Mouse (Mus musculus) CH12.LX (cell line): Measurements from ENCODE around the gene Zfp523. TPM values are rescaled to one million over a fixed set of nuclear protein-coding genes. Genes with fewer than 3 reads are reported as not detected.

Experiments used
- DNase-seq: peaks from one replicate; pipeline ENCODE4 v3.0.0-alpha.2; 2013; ENCODE audit errors: extremely low read depth
- H3K27ac ChIP-seq: 2 replicates; pipeline ENCODE4 v1.5.1; 2012; ENCODE audit warnings: low read depth, mild to moderate bottlenecking, control low read depth, moderate library complexity; ENCODE audit not compliant: insufficient read depth
- H3K27me3 ChIP-seq: replicated peaks from 2 replicates; pipeline ENCODE3; 2012; ENCODE audit warnings: inconsistent platforms
- H3K36me3 ChIP-seq, 2 experiments: replicated peaks in 1 of 2; 2 replicates each; pipeline versions ENCODE3 to v1.6.1; 2012; ENCODE audit warnings: inconsistent platforms in 1 of 2, low read length in 1 of 2, mild to moderate bottlenecking in 1 of 2, mixed read lengths in 1 of 2, moderate library complexity in 1 of 2; ENCODE audit not compliant: control insufficient read depth in 1 of 2, insufficient read depth in 1 of 2
- H3K4me1 ChIP-seq, 2 experiments: 2 replicates each; pipeline ENCODE4 v1.6.1; 2012; ENCODE audit warnings: inconsistent platforms in 1 of 2, moderate library complexity in 1 of 2; ENCODE audit not compliant: insufficient read depth in 2 of 2, control insufficient read depth in 1 of 2
- H3K4me2 ChIP-seq: 2 replicates; pipeline ENCODE4 v1.6.1; 2012; ENCODE audit warnings: low read depth, mild to moderate bottlenecking, control low read depth; ENCODE audit not compliant: poor library complexity, insufficient read depth, severe bottlenecking
- H3K4me3 ChIP-seq, 3 experiments: fragments of 150-350 bp in 1 of 3; sonication (generic) in 1 of 3; replicated peaks in 1 of 3; 2 replicates each; pipeline versions ENCODE3 to v1.5.1; 2011 to 2012; ENCODE audit warnings: low read depth in 2 of 3, low read length in 2 of 3, mild to moderate bottlenecking in 2 of 3, moderate library complexity in 2 of 3, control low read depth in 1 of 3, improper control_type of control experiment in 1 of 3, inconsistent platforms in 1 of 3, mixed read lengths in 1 of 3; ENCODE audit not compliant: poor library complexity in 1 of 3
- H3K79me2 ChIP-seq: replicated peaks from 2 replicates; pipeline ENCODE4 v1.6.1; 2012; ENCODE audit warnings: mild to moderate bottlenecking, moderate library complexity; ENCODE audit not compliant: control insufficient read depth, poor library complexity, insufficient read depth, severe bottlenecking; ENCODE audit errors: extremely low read depth
- H3K9ac ChIP-seq: 2 replicates; pipeline ENCODE4 v1.6.1; 2012; ENCODE audit warnings: low read depth, mild to moderate bottlenecking, control low read depth, moderate library complexity; ENCODE audit not compliant: insufficient read depth
- H3K9me3 ChIP-seq: replicated peaks from 2 replicates; pipeline ENCODE3; 2012; ENCODE audit warnings: low read length, inconsistent platforms, mixed read lengths
- CHD1 ChIP-seq: IDR thresholded peaks from 2 replicates; pipeline ENCODE4 v1.6.1; 2012; ENCODE audit warnings: low read depth, low read length, improper control_type of control experiment, inconsistent platforms
- CTCF ChIP-seq, 2 experiments: IDR thresholded peaks in 1 of 2; conservative IDR thresholded peaks in 1 of 2; 2 replicates each; pipeline ENCODE4 v1.5.1; 2011 to 2012; ENCODE audit warnings: low read depth in 2 of 2, low read length in 2 of 2, improper control_type of control experiment in 1 of 2, inconsistent platforms in 1 of 2, mild to moderate bottlenecking in 1 of 2, moderate library complexity in 1 of 2
- E2F4 ChIP-seq: IDR thresholded peaks from 2 replicates; pipeline ENCODE4 v1.6.1; 2011; ENCODE audit warnings: low read depth, low read length, improper control_type of control experiment; ENCODE audit not compliant: insufficient replicate concordance
- ELF1 ChIP-seq: IDR thresholded peaks from 2 replicates; pipeline ENCODE4 v1.6.1; 2014; ENCODE audit warnings: low read depth, mild to moderate bottlenecking, inconsistent platforms, low read length, improper control_type of control experiment
- JUND ChIP-seq: conservative IDR thresholded peaks from 2 replicates; pipeline ENCODE4 v1.6.1; 2011; ENCODE audit warnings: low read depth, low read length, improper control_type of control experiment
- MAX ChIP-seq: IDR thresholded peaks from 2 replicates; pipeline ENCODE4 v1.6.1; 2011; ENCODE audit warnings: low read length, improper control_type of control experiment
- MAZ ChIP-seq: IDR thresholded peaks from 2 replicates; pipeline ENCODE4 v1.6.1; 2012; ENCODE audit warnings: low read depth, mild to moderate bottlenecking, inconsistent platforms, low read length, improper control_type of control experiment, moderate library complexity
- MXI1 ChIP-seq: IDR thresholded peaks from 2 replicates; pipeline ENCODE4 v1.6.1; 2011; ENCODE audit warnings: mild to moderate bottlenecking, low read depth, low read length, improper control_type of control experiment
- NELFE ChIP-seq: IDR thresholded peaks from 2 replicates; pipeline ENCODE4 v1.6.1; 2011; ENCODE audit warnings: low read depth, low read length, improper control_type of control experiment
- SIN3A ChIP-seq: IDR thresholded peaks from 2 replicates; pipeline ENCODE4 v1.6.1; 2012; ENCODE audit warnings: low read length, improper control_type of control experiment, inconsistent platforms
- TCF12 ChIP-seq: IDR thresholded peaks from 2 replicates; pipeline ENCODE4 v1.6.1; 2014; ENCODE audit warnings: low read depth, mild to moderate bottlenecking, inconsistent platforms, low read length, improper control_type of control experiment
- UBTF ChIP-seq: IDR thresholded peaks from 2 replicates; pipeline ENCODE4 v1.6.1; 2012; ENCODE audit warnings: low read depth, mild to moderate bottlenecking, inconsistent platforms, low read length, improper control_type of control experiment, moderate library complexity
- ZC3H11A ChIP-seq: IDR thresholded peaks from 2 replicates; pipeline ENCODE4 v1.6.1; 2012; ENCODE audit warnings: low read depth, mild to moderate bottlenecking, inconsistent platforms, low read length, improper control_type of control experiment
- dilution Hi-C: fragments of 300-500 bp; cut with MboI; formaldehyde crosslinking; loops from 2 replicates; pipeline ENCODE4 v1.14.3; 2020; ENCODE audit warnings: low sequenced_read_pairs; ENCODE audit not compliant: extremely low pct_unique_long_range_greater_than_20kb, extremely low pct_ligation_motif_present
- in situ Hi-C: fragments of 300-500 bp; cut with MboI; formaldehyde crosslinking; loops from 3 replicates; pipeline ENCODE4 v1.14.3; 2019; ENCODE audit warnings: low sequenced_read_pairs, low pct_ligation_motif_present, low pct_unique_long_range_greater_than_20kb, mixed read lengths
- polyA plus RNA-seq: library from polyadenylated mRNA; unstranded; fragments of >175 nt; gene quantifications from 2 replicates; pipeline ENCODE4 v1.2.1, GENCODE M21; 2012; ENCODE audit warnings: low read depth; ENCODE audit not compliant: insufficient read length
- total RNA-seq, 2 experiments: library from RNA; depleted of rRNA; stranded (reverse); fragments of 300-350 nt in 1 of 2; fragments of >200 nt in 1 of 2; gene quantifications; 2 replicates each; pipeline ENCODE4 v1.2.3; 2012 to 2014

The Zfp523 gene
- total and polyA plus RNA-seq, 3 experiments: 2.5 to 14.7 (median 10.1) TPM

DNA sequence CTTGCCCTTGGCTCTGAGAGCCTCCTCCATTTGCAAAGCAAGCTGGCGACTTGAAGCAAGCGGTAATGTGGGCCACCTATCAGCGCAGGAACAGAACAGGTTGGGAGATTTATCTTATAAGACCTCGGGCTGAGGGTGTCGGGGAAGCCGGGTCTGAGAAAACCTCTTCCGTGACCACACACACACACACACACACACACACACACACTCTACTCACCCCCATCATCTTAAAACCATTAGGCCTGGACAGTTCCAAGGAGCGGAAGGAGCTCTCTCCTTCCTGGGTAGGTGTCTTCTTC, 31.3 kb downstream of the Zfp523 start:
- Histone ChIP-seq H3K36me3 (peaks cover 5 to 20% of the 10 kb centered on the region in 2 experiments), H3K27ac (peak overlapping the region; percentile 90), H3K9ac (peak overlapping the region; percentile 79), H3K4me3 (peak overlapping the region; percentile 73 to 91 (median 83)), H3K9me3 (no peaks in the 10 kb centered on the region), H3K4me2 (peak overlapping the region; percentile 92), H3K79me2 (peaks cover 34% of the 10 kb centered on the region), H3K4me1 (peaks cover 42 to 68% of the 10 kb centered on the region in 2 experiments), H3K27me3 (no peaks in the 10 kb centered on the region)
- in situ Hi-C loops: loop anchor here (25.0 kb wide), 1 partner anchor 304 kb away; the partner anchor contains the start of gene Fkbp5
- no peak for DNase-seq
- dilution Hi-C loops: no loop called here
- TF ChIP-seq MXI1 (0 out of 2 replicates have a peak, but pooled peaks have one; percentile 1), ELF1 (0 out of 2 replicates have a peak, but pooled peaks have one; percentile 26), CHD1 (no peak), NELFE (no peak), MAZ (peak; percentile 72; the same call in 1 of the 2 replicates), ZC3H11A (no peak), MAX (peak; percentile 1; the same call in 1 of the 2 replicates)

DNA sequence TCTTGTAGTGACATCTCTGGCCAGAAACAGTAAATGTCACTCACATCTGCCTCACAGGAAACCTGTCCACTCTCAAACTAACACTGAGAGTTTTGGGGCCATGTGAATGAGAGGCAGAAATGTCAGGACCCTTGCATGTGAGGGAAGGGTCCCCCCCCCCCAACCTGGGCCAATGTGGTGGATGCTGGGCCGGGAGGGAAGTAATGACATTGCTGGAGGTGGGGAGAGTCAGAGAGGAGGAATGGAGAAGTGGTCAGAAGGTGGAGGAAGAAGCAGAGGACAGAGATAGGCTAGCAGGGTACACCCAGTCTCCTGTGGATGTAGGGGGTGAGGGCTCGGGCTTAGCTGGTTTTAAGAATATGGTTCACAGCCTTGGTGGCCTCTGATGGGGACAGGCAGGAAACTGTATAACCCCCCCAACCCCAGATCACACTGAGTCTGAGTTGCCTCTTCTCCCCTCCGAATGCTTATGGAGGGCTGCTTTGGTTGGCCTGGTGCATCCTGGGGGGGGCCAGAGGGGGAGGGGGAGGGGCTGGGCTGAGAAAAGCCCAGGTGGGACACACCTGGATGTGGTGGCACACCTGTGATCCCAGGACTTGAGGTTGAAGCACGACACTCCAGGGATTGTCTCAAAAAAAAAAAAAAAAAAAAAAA, 32.7 kb downstream of the Zfp523 start:
- DNase-seq: no peak
- peaks cover 37 to 62% of the 10 kb centered on the region in 2 experiments for H3K4me1 ChIP-seq
- H3K4me3 ChIP-seq: peak overlapping the region; percentile 73 to 91 (median 83)
- in situ Hi-C loops: loop anchor here (25.0 kb wide), 1 partner anchor 303 kb away; the partner anchor contains the start of gene Fkbp5
- dilution Hi-C loops: no loop called here
- no peaks in the 10 kb centered on the region for H3K9me3 ChIP-seq
- no peaks in the 10 kb centered on the region for H3K27me3 ChIP-seq
- H3K36me3 ChIP-seq: peaks cover 5 to 32% of the 10 kb centered on the region in 2 experiments
- TF ChIP-seq SIN3A: 0 out of 2 replicates have a peak, but pooled peaks have one; percentile 42
- no peak for TF ChIP-seq UBTF
- TF ChIP-seq MXI1: peak; percentile 66
- no peak for TF ChIP-seq E2F4
- TF ChIP-seq JUND: no peak
- TF ChIP-seq CTCF (conservative IDR thresholded peaks at IDR 0.05 in 1 of 2, IDR thresholded peaks at IDR 0.05 in 1 of 2; ENCODE audit: low read depth in 2 of 2, low read length in 2 of 2): peak in 1 of 2 experiments; percentile 27; a peak in 1 of 4 replicates
- no peak for TF ChIP-seq MAX
- 0 out of 2 replicates have a peak, but pooled peaks have one; percentile 25 for TF ChIP-seq TCF12
- H3K9ac ChIP-seq: peak overlapping the region; percentile 79
- H3K79me2 ChIP-seq: peaks cover 34% of the 10 kb centered on the region
- peak overlapping the region; percentile 90 for H3K27ac ChIP-seq
- peak overlapping the region; percentile 92 for H3K4me2 ChIP-seq
